Mouse (Mus musculus): ENCODE results near the gene Fgfr2. TPM values are rescaled to one million over a fixed set of nuclear protein-coding genes. Genes with fewer than 3 reads are reported as not detected.
A peak's percentile ranks its signal among the peaks of the same experiment; 100 is the strongest.
"Not testable (repeated sequence)": the region's sequence is repeated elsewhere in the genome, so short reads cannot be mapped to it uniquely, and the experiment has no call there.

Fgfr2 gene
- polyA plus RNA-seq, 1 experiment from 2014 or later: 92.0 TPM

- no peak for ATAC-seq (ENCODE audit: low FRiP score)
- Histone ChIP-seq H3K27ac (ENCODE audit: low read depth, low read length) (no peak overlapping the region), H3K9ac (ENCODE audit: low read length) (no peak overlapping the region), H3K4me3 (ENCODE audit: low read depth, low read length) (no peak overlapping the region), H3K4me2 (no peak overlapping the region), H3K4me1 (ENCODE audit: control insufficient read depth, insufficient read depth, low read length) (no peaks in the 10 kb centered on the region), H3K36me3 (ENCODE audit: control insufficient read depth, insufficient read depth, low read length) (no peaks in the 10 kb centered on the region), H3K9me3 (ENCODE audit: control insufficient read depth, low read length) (no peaks in the 10 kb centered on the region), H3K27me3 (ENCODE audit: control insufficient read depth, insufficient read depth, low read length) (no peaks in the 10 kb centered on the region)
- WGBS: 79% methylated on average over 3 of the region's 3 CpGs
- DNase-seq (ENCODE audit: low spot score, missing footprints): no peak
Observed at GRCm38 (mm10) chr7:131150179-131150578, 1973.0 kb downstream of the Fgfr2 start.

GRCm38 (mm10) chr7:131146214-131146613 lies 1976.9 kb downstream of the Fgfr2 start, which contains the start of gene 4933402N03Rik:
Gene 4933402N03Rik, minus strand, starts transcription at chr7:131146314.
- Histone ChIP-seq H3K9me3 (ENCODE audit: control insufficient read depth, low read length) (no peaks in the 10 kb centered on the region), H3K4me2 (no peak within 1 kb of the TSS), H3K36me3 (ENCODE audit: control insufficient read depth, insufficient read depth, low read length) (no peaks in the 10 kb centered on the region), H3K27ac (ENCODE audit: low read depth, low read length) (no peak within 1 kb of the TSS), H3K27me3 (ENCODE audit: control insufficient read depth, insufficient read depth, low read length) (no peaks in the 10 kb centered on the region), H3K9ac (ENCODE audit: low read length) (no peak within 1 kb of the TSS), H3K4me3 (ENCODE audit: low read depth, low read length) (no peak within 1 kb of the TSS), H3K4me1 (ENCODE audit: control insufficient read depth, insufficient read depth, low read length) (no peaks in the 10 kb centered on the region)
- DNase-seq (ENCODE audit: low spot score, missing footprints) (no peak), ATAC-seq (ENCODE audit: low FRiP score) (no peak)
- 93% methylated on average over 2 of the region's 2 CpGs for WGBS

DNA sequence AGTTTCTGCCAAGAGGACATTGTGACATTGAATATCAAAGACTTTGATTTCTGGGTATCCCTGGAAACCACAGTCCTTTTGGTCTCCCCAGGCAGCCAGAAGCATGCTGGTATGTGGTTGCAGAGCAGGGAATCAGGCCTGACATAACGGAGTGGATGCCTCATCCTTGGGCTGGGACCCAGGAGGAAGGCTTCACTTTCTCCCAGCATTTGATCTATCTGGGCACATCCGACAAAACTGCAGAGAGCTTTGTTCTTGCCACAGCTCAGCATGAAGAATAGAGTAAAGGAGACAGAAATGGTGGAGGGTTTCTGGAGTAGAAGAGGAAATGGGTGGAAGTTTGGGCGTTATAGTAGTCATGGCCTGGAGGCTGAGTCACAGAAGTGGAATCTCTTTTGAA lies 1990.0 kb downstream of the Fgfr2 start:
- 83% methylated on average over 3 of the region's 3 CpGs for WGBS
- no peaks in the 10 kb centered on the region for H3K36me3 ChIP-seq (ENCODE audit: control insufficient read depth, insufficient read depth, low read length)
- H3K27ac ChIP-seq (ENCODE audit: low read depth, low read length): no peak overlapping the region
- H3K27me3 ChIP-seq (ENCODE audit: control insufficient read depth, insufficient read depth, low read length): no peaks in the 10 kb centered on the region
- no peak overlapping the region for H3K4me3 ChIP-seq (ENCODE audit: low read depth, low read length)
- H3K4me2 ChIP-seq: no peak overlapping the region
- DNase-seq (ENCODE audit: low spot score, missing footprints) (no peak), ATAC-seq (ENCODE audit: low FRiP score) (no peak)
- H3K4me1 ChIP-seq (ENCODE audit: control insufficient read depth, insufficient read depth, low read length): no peaks in the 10 kb centered on the region
- no peak overlapping the region for H3K9ac ChIP-seq (ENCODE audit: low read length)
- no peaks in the 10 kb centered on the region for H3K9me3 ChIP-seq (ENCODE audit: control insufficient read depth, low read length)

- Histone ChIP-seq H3K27me3 (ENCODE audit: control insufficient read depth, insufficient read depth, low read length) (no peaks in the 10 kb centered on the region), H3K9ac (ENCODE audit: low read length) (no peak overlapping the region), H3K4me2 (no peak overlapping the region), H3K27ac (ENCODE audit: low read depth, low read length) (no peak overlapping the region), H3K36me3 (ENCODE audit: control insufficient read depth, insufficient read depth, low read length) (no peaks in the 10 kb centered on the region), H3K4me3 (ENCODE audit: low read depth, low read length) (no peak overlapping the region), H3K4me1 (ENCODE audit: control insufficient read depth, insufficient read depth, low read length) (no peaks in the 10 kb centered on the region), H3K9me3 (ENCODE audit: control insufficient read depth, low read length) (no peaks in the 10 kb centered on the region)
- DNase-seq (ENCODE audit: low spot score, missing footprints) (no peak), ATAC-seq (ENCODE audit: low FRiP score) (no peak)
- 80% methylated on average over 12 of the region's 12 CpGs for WGBS
Observed at GRCm38 (mm10) chr7:131130021-131130420, 1993.1 kb downstream of the Fgfr2 start.

GRCm38 (mm10) chr7:131122210-131122807 lies 2000.8 kb downstream of the Fgfr2 start:
- H3K27ac ChIP-seq (ENCODE audit: low read depth, low read length): no peak overlapping the region
- ATAC-seq (ENCODE audit: low FRiP score): no peak
- H3K27me3 ChIP-seq (ENCODE audit: control insufficient read depth, insufficient read depth, low read length): no peaks in the 10 kb centered on the region
- 88% methylated on average over 2 of the region's 2 CpGs for WGBS
- no peaks in the 10 kb centered on the region for H3K9me3 ChIP-seq (ENCODE audit: control insufficient read depth, low read length)
- H3K4me3 ChIP-seq (ENCODE audit: low read depth, low read length): no peak overlapping the region
- H3K9ac ChIP-seq (ENCODE audit: low read length): no peak overlapping the region
- no peak for DNase-seq (ENCODE audit: low spot score, missing footprints)
- H3K4me2 ChIP-seq: no peak overlapping the region
- no peaks in the 10 kb centered on the region for H3K4me1 ChIP-seq (ENCODE audit: control insufficient read depth, insufficient read depth, low read length)
- no peaks in the 10 kb centered on the region for H3K36me3 ChIP-seq (ENCODE audit: control insufficient read depth, insufficient read depth, low read length)

- DNase-seq (ENCODE audit: low spot score, missing footprints) (no peak), ATAC-seq (ENCODE audit: low FRiP score) (no peak)
- Histone ChIP-seq H3K9ac (ENCODE audit: low read length) (no peak overlapping the region), H3K4me2 (no peak overlapping the region), H3K4me3 (ENCODE audit: low read depth, low read length) (no peak overlapping the region), H3K4me1 (ENCODE audit: control insufficient read depth, insufficient read depth, low read length) (no peaks in the 10 kb centered on the region), H3K9me3 (ENCODE audit: control insufficient read depth, low read length) (no peaks in the 10 kb centered on the region), H3K27ac (ENCODE audit: low read depth, low read length) (no peak overlapping the region), H3K27me3 (ENCODE audit: control insufficient read depth, insufficient read depth, low read length) (no peaks in the 10 kb centered on the region), H3K36me3 (ENCODE audit: control insufficient read depth, insufficient read depth, low read length) (no peaks in the 10 kb centered on the region)
- WGBS: 89% methylated on average over 2 of the region's 2 CpGs
Observed at GRCm38 (mm10) chr7:131114434-131114833, 2008.7 kb downstream of the Fgfr2 start.

- ATAC-seq (ENCODE audit: low FRiP score) (no peak), DNase-seq (ENCODE audit: low spot score, missing footprints) (no peak)
- H3K27ac ChIP-seq (ENCODE audit: low read depth, low read length): no peak overlapping the region
- no peak overlapping the region for H3K4me3 ChIP-seq (ENCODE audit: low read depth, low read length)
- H3K4me2 ChIP-seq: no peak overlapping the region
- H3K36me3 ChIP-seq (ENCODE audit: control insufficient read depth, insufficient read depth, low read length): no peaks in the 10 kb centered on the region
- H3K9ac ChIP-seq (ENCODE audit: low read length): no peak overlapping the region
- no peaks in the 10 kb centered on the region for H3K9me3 ChIP-seq (ENCODE audit: control insufficient read depth, low read length)
- H3K4me1 ChIP-seq (ENCODE audit: control insufficient read depth, insufficient read depth, low read length): no peaks in the 10 kb centered on the region
- no peaks in the 10 kb centered on the region for H3K27me3 ChIP-seq (ENCODE audit: control insufficient read depth, insufficient read depth, low read length)
- 82% methylated on average over 6 of the region's 6 CpGs for WGBS
Observed at GRCm38 (mm10) chr7:131113676-131114075, 2009.5 kb downstream of the Fgfr2 start.

- DNase-seq (ENCODE audit: low spot score, missing footprints) (peak; percentile 95), ATAC-seq (ENCODE audit: low FRiP score) (no peak)
- WGBS: 29% methylated on average over 3 of the region's 3 CpGs
- H3K4me3 ChIP-seq (ENCODE audit: low read depth, low read length): no peak overlapping the region
- H3K27ac ChIP-seq (ENCODE audit: low read depth, low read length): no peak overlapping the region
- H3K36me3 ChIP-seq (ENCODE audit: control insufficient read depth, insufficient read depth, low read length): no peaks in the 10 kb centered on the region
- H3K9ac ChIP-seq (ENCODE audit: low read length): no peak overlapping the region
- no peaks in the 10 kb centered on the region for H3K9me3 ChIP-seq (ENCODE audit: control insufficient read depth, low read length)
- no peak overlapping the region for H3K4me2 ChIP-seq
- H3K27me3 ChIP-seq (ENCODE audit: control insufficient read depth, insufficient read depth, low read length): no peaks in the 10 kb centered on the region
- H3K4me1 ChIP-seq (ENCODE audit: control insufficient read depth, insufficient read depth, low read length): no peaks in the 10 kb centered on the region
Observed at GRCm38 (mm10) chr7:131112486-131112885, 2010.7 kb downstream of the Fgfr2 start.

- H3K4me3 ChIP-seq (ENCODE audit: low read depth, low read length); DNase-seq (ENCODE audit: low spot score, missing footprints); H3K4me2 ChIP-seq; H3K4me1 ChIP-seq (ENCODE audit: control insufficient read depth, insufficient read depth, low read length); H3K9me3 ChIP-seq (ENCODE audit: control insufficient read depth, low read length); H3K9ac ChIP-seq (ENCODE audit: low read length); H3K27me3 ChIP-seq (ENCODE audit: control insufficient read depth, insufficient read depth, low read length); ATAC-seq (ENCODE audit: low FRiP score); H3K27ac ChIP-seq (ENCODE audit: low read depth, low read length); H3K36me3 ChIP-seq (ENCODE audit: control insufficient read depth, insufficient read depth, low read length): not testable (repeated sequence)
- WGBS: 84% methylated on average over 9 of the region's 9 CpGs
Observed at GRCm38 (mm10) chr7:131082403-131082802, 2040.7 kb downstream of the Fgfr2 start.
